Mouse (Mus musculus): ENCODE data around the gene Orai3. TPM values are rescaled to one million over a fixed set of nuclear protein-coding genes. Genes with fewer than 3 reads are reported as not detected.

Orai3 gene
- polyA plus RNA-seq, 1 experiment from 2014 or later = 19.2 TPM

GRCm38 (mm10) chr7:127748235-127748560, 21.4 kb upstream of the Orai3 start:
- no peak overlapping the region for H3K4me2 ChIP-seq (ENCODE audit: low read depth, low read length)
- WGBS (ENCODE audit: insufficient replicate concordance) = 95% methylated on average over 28 of the region's 28 CpGs
- H3K9ac ChIP-seq (replicated peaks) = no peak overlapping the region

GRCm38 (mm10) chr7:127750131-127751127, 19.2 kb upstream of the Orai3 start:
- DNase-seq (no peak), ATAC-seq (no peak)
- Histone ChIP-seq H3K36me3 (replicated peaks; ENCODE audit: insufficient read depth, low read length) (peaks cover 21% of the 10 kb centered on the region), H3K4me3 (ENCODE audit: low read depth, low read length) (no peak overlapping the region), H3K9ac (replicated peaks) (no peak overlapping the region), H3K27ac (ENCODE audit: low read depth) (no peak overlapping the region), H3K4me2 (ENCODE audit: low read depth, low read length) (no peak overlapping the region), H3K9me3 (ENCODE audit: low read length) (no peaks in the 10 kb centered on the region), H3K4me1 (ENCODE audit: insufficient read depth) (peaks cover 10% of the 10 kb centered on the region), H3K27me3 (ENCODE audit: insufficient read depth, low read length) (no peaks in the 10 kb centered on the region)
- TF ChIP-seq EP300 (IDR thresholded peaks at IDR 0.05; ENCODE audit: low read depth) (no peak), CTCF (IDR thresholded peaks at IDR 0.05; ENCODE audit: low read depth) (no peak)
- whole genome bisulfite sequencing (ENCODE audit: insufficient replicate concordance) = 80% methylated on average over 19 of the region's 19 CpGs

More at GRCm38 (mm10) chr7:127748235-127748560, 21.4 kb upstream of the Orai3 start:
- TF ChIP-seq CTCF (IDR thresholded peaks at IDR 0.05; ENCODE audit: low read depth) (no peak), EP300 (IDR thresholded peaks at IDR 0.05; ENCODE audit: low read depth) (no peak)
- DNase-seq (no peak), ATAC-seq (no peak)
- Histone ChIP-seq H3K27me3 (ENCODE audit: insufficient read depth, low read length) (no peaks in the 10 kb centered on the region), H3K9me3 (ENCODE audit: low read length) (no peaks in the 10 kb centered on the region), H3K27ac (ENCODE audit: low read depth) (no peak overlapping the region), H3K4me3 (ENCODE audit: low read depth, low read length) (no peak overlapping the region), H3K4me1 (ENCODE audit: insufficient read depth) (peaks cover 19% of the 10 kb centered on the region), H3K36me3 (replicated peaks; ENCODE audit: insufficient read depth, low read length) (peaks cover 17% of the 10 kb centered on the region)

GRCm38 (mm10) chr7:127751619-127752018, 18.0 kb upstream of the Orai3 start:
- TF ChIP-seq CTCF (IDR thresholded peaks at IDR 0.05; ENCODE audit: low read depth) (no peak), EP300 (IDR thresholded peaks at IDR 0.05; ENCODE audit: low read depth) (no peak)
- no peak overlapping the region for H3K4me2 ChIP-seq (ENCODE audit: low read depth, low read length)
- H3K4me1 ChIP-seq (ENCODE audit: insufficient read depth) = peaks cover 7% of the 10 kb centered on the region
- WGBS (ENCODE audit: insufficient replicate concordance) = 83% methylated on average over 5 of the region's 5 CpGs
- ATAC-seq = no peak
- H3K4me3 ChIP-seq (ENCODE audit: low read depth, low read length) = no peak overlapping the region
- no peak for DNase-seq
- no peak overlapping the region for H3K9ac ChIP-seq (replicated peaks)
- H3K27ac ChIP-seq (ENCODE audit: low read depth) = no peak overlapping the region
- H3K27me3 ChIP-seq (ENCODE audit: insufficient read depth, low read length) = no peaks in the 10 kb centered on the region
- H3K9me3 ChIP-seq (ENCODE audit: low read length) = no peaks in the 10 kb centered on the region
- H3K36me3 ChIP-seq (replicated peaks; ENCODE audit: insufficient read depth, low read length) = peaks cover 21% of the 10 kb centered on the region

GRCm38 (mm10) chr7:127752069-127752468, 17.5 kb upstream of the Orai3 start:
- Histone ChIP-seq H3K27ac (ENCODE audit: low read depth) (no peak overlapping the region), H3K4me1 (ENCODE audit: insufficient read depth) (peaks cover 3% of the 10 kb centered on the region; the same call in 1 of the 2 replicates), H3K36me3 (replicated peaks; ENCODE audit: insufficient read depth, low read length) (peaks cover 21% of the 10 kb centered on the region), H3K4me2 (ENCODE audit: low read depth, low read length) (no peak overlapping the region), H3K9me3 (ENCODE audit: low read length) (no peaks in the 10 kb centered on the region), H3K27me3 (ENCODE audit: insufficient read depth, low read length) (no peaks in the 10 kb centered on the region), H3K4me3 (ENCODE audit: low read depth, low read length) (no peak overlapping the region), H3K9ac (replicated peaks) (no peak overlapping the region)
- ATAC-seq (no peak), DNase-seq (no peak)
- TF ChIP-seq EP300 (IDR thresholded peaks at IDR 0.05; ENCODE audit: low read depth) (no peak), CTCF (IDR thresholded peaks at IDR 0.05; ENCODE audit: low read depth) (no peak)
- 91% methylated on average over 27 of the region's 27 CpGs for WGBS (ENCODE audit: insufficient replicate concordance)

GRCm38 (mm10) chr7:127753158-127753557, 16.5 kb upstream of the Orai3 start:
- Histone ChIP-seq H3K4me2 (ENCODE audit: low read depth, low read length) (no peak overlapping the region), H3K9me3 (ENCODE audit: low read length) (no peaks in the 10 kb centered on the region), H3K36me3 (replicated peaks; ENCODE audit: insufficient read depth, low read length) (peaks cover 21% of the 10 kb centered on the region), H3K4me3 (ENCODE audit: low read depth, low read length) (no peak overlapping the region), H3K27me3 (ENCODE audit: insufficient read depth, low read length) (no peaks in the 10 kb centered on the region), H3K9ac (replicated peaks) (no peak overlapping the region), H3K27ac (ENCODE audit: low read depth) (no peak overlapping the region), H3K4me1 (ENCODE audit: insufficient read depth) (no peaks in the 10 kb centered on the region)
- TF ChIP-seq EP300 (IDR thresholded peaks at IDR 0.05; ENCODE audit: low read depth) = no peak
- WGBS (ENCODE audit: insufficient replicate concordance) = 54% methylated on average over 5 of the region's 5 CpGs
- no peak for DNase-seq
- no peak for ATAC-seq

GRCm38 (mm10) chr7:127753741-127754140, 15.9 kb upstream of the Orai3 start:
- no peaks in the 10 kb centered on the region for H3K9me3 ChIP-seq (ENCODE audit: low read length)
- peaks cover 21% of the 10 kb centered on the region for H3K36me3 ChIP-seq (replicated peaks; ENCODE audit: insufficient read depth, low read length)
- H3K4me3 ChIP-seq (ENCODE audit: low read depth, low read length) = no peak overlapping the region
- no peaks in the 10 kb centered on the region for H3K27me3 ChIP-seq (ENCODE audit: insufficient read depth, low read length)
- no peak overlapping the region for H3K9ac ChIP-seq (replicated peaks)
- H3K4me1 ChIP-seq (ENCODE audit: insufficient read depth) = no peaks in the 10 kb centered on the region
- TF ChIP-seq CTCF (IDR thresholded peaks at IDR 0.05; ENCODE audit: low read depth) (no peak), EP300 (IDR thresholded peaks at IDR 0.05; ENCODE audit: low read depth) (no peak)
- H3K27ac ChIP-seq (ENCODE audit: low read depth) = no peak overlapping the region
- 85% methylated on average over 7 of the region's 7 CpGs for WGBS (ENCODE audit: insufficient replicate concordance)
- no peak for ATAC-seq
- no peak overlapping the region for H3K4me2 ChIP-seq (ENCODE audit: low read depth, low read length)
- no peak for DNase-seq

Data from liver, postnatal 0 days (tissue).